Mouse (Mus musculus): ENCODE measurements around the gene Trip10.

Trip10 gene

DNA sequence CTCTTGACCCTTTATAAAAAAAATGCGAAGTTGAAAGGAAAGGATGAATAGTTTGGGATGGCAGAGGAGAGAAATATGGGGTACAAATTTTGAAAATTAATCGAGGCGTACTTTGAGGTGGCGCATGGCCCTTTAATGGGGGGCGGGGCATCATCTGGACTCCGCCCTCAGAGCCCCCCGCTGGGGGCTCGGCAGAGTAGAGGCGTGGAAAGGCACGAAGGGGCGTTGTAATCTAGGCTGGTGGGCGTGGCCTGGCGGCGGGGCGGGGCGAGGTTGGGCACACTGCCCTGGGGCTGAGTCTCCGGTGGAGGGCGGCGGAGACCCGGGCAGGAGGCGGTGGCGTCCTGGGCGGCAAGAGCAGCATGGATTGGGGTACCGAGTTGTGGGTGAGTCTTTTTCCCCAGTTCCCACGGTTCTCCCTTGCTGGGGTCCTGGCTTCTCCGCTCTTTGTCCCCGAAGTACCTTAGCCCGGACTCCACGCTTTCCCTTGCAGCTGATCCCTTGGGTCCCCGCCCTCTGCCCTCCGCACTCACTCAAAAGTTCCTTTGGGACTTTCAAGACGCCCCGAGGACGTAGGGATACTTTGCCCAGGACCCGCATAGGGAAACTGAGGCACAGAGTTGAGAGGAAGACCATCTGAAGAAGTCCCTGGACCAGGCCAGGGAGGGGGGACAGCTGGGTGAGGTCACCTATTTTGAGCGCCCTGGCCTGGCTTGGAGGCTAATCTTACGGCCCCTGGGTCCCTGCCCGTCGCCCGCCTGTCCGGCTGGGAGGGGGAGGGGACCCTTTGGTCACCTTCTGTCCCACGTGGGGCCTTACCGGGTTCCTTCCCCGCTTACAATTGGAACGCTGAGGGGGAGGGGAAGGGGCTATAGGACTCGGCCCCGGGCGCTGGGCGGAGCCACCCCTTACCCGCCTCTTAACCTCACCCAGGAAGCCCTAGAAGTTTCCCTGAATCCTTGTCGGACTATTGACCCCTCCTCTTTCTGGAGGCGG is at the start of gene Trip10:
Trip10 (plus strand) TSS at position 270 of the 996 bp plus-strand sequence.
- peak; percentile 94 to 95 for DNase-seq (ENCODE audit: low spot score in 2 of 2)

- DNase-seq (ENCODE audit: low spot score in 2 of 2), result no peak
These were observed 47.2 kb upstream of the Trip10 start for GRCm38 (mm10) chr17:57201841-57202724.

DNA sequence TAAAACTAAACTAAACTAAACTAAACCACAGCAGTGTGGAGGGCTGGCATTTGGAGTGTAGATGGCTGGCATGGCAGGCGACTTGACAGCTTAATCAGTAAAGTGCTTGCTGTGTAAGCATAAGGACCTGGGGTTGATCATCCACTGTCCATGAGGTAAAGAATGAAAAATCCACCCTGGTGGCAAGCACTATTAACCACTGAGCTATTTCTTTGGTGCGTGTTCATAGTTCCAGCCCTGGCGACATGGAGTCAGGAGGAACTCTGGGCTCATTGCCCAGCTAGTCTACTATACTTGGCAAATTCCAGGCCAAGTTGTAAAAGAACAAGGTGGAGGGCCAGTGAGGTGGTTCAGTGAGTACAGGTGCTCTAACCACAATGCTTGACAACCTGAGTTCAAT is 41.3 kb upstream of the Trip10 start:
- no peak for DNase-seq (ENCODE audit: low spot score in 2 of 2)

DNA sequence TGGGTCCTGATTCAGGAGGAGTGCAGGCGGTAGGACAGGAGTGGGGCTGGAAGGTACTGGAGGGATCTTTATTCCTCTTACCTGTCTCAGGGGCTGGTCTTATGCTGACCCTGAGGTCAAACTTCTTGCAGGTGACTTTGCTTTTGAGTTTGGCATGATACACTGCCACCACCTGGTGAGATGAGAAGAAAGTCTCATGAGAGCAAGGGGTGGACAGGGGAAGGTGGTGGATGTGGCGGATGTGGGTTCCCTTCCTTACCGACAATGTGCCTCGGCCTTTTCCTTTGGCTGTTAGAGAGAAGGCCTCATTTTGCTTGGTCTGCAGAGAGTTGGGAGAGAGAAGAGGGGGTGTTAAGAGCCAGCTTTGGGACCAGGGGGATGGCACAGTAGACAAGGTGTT is 39.9 kb upstream of the Trip10 start:
- peak in 1 of 2 experiments; percentile 34 for DNase-seq (ENCODE audit: low spot score in 2 of 2)

- no peak for DNase-seq (ENCODE audit: low spot score in 2 of 2)
These were observed 37.8 kb upstream of the Trip10 start for GRCm38 (mm10) chr17:57211501-57211900.

- DNase-seq (ENCODE audit: low spot score in 2 of 2), result no peak
These were observed 34.4 kb upstream of the Trip10 start for GRCm38 (mm10) chr17:57214676-57215387.

GRCm38 (mm10) chr17:57218335-57218900 is 30.8 kb upstream of the Trip10 start:
- no peak for DNase-seq (ENCODE audit: low spot score in 2 of 2)

- DNase-seq (ENCODE audit: low spot score in 2 of 2), result peak; percentile 67 to 69
These were observed 29.9 kb upstream of the Trip10 start for GRCm38 (mm10) chr17:57219167-57219883.

- peak; percentile 40 to 54 for DNase-seq (ENCODE audit: low spot score in 2 of 2)
These were observed 29.4 kb upstream of the Trip10 start for GRCm38 (mm10) chr17:57219884-57220207.

DNA sequence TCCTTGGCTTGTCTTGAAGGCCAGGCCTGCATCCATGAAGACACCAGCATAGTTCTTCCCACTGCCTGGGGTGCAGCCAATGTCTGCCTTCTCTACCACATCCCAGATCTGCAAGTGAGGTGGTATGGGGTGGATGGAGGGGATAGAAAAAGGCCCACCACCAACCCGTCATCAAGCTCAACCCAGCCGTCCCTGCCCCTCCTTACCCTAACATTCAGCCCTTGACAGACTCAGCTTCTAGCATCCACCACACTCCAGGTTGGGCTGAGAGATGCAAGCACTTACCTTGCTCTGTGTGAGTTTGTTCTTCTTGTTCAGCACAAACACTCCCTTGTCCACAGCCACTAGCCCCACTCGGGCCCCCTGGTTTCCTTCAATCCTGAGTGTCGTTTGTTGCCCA is 27.3 kb upstream of the Trip10 start:
- DNase-seq (ENCODE audit: low spot score in 2 of 2), result no peak

- no peak for DNase-seq (ENCODE audit: low spot score in 2 of 2)
These were observed 25.9 kb upstream of the Trip10 start for GRCm38 (mm10) chr17:57223313-57223712.

DNA sequence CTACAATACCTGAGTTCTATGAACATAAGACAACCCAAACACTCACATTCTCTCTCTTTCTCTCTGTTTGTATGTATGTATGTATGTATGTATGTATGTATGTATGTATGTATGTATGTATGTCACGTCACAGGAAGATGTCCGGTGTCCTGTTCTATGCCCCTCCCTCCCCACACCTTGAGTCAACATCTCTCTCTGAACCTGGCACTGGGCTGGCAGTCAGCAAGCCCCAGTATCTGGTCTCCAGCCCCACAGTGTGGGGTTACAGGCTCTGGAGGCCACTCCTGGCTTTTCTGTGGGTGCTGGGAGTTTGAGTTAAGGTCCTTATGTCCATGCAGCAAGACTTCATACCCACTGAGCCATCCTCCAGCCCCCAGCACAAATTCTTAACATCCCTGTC is 21.8 kb upstream of the Trip10 start:
- DNase-seq (ENCODE audit: low spot score in 2 of 2), result no peak

- no peak for DNase-seq (ENCODE audit: low spot score in 2 of 2)
These were observed 21.2 kb upstream of the Trip10 start, which contains the start of gene C3 for GRCm38 (mm10) chr17:57228014-57228413. Gene C3, minus strand, starts transcription at chr17:57228136.

DNA sequence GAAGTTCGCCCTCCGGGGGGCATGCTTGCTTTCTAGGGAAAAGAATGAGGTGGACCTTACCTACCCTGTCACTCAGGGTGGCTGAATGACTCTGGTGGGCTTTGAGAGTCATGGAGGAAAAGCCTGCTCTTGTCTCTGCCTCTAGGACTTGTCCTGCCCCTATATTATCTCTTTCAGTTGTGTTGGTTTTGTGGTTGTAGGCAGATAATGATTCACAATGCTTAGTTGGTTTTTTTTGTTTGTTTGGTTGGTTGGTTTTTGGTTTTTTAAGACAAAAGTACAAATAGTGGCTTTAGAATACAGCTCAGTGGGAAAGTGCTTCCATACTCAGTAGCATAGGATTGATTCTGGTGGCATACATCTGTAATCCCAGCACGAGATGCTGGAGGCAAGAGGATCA is 20.4 kb upstream of the Trip10 start:
- no peak for DNase-seq (ENCODE audit: low spot score in 2 of 2)

DNA sequence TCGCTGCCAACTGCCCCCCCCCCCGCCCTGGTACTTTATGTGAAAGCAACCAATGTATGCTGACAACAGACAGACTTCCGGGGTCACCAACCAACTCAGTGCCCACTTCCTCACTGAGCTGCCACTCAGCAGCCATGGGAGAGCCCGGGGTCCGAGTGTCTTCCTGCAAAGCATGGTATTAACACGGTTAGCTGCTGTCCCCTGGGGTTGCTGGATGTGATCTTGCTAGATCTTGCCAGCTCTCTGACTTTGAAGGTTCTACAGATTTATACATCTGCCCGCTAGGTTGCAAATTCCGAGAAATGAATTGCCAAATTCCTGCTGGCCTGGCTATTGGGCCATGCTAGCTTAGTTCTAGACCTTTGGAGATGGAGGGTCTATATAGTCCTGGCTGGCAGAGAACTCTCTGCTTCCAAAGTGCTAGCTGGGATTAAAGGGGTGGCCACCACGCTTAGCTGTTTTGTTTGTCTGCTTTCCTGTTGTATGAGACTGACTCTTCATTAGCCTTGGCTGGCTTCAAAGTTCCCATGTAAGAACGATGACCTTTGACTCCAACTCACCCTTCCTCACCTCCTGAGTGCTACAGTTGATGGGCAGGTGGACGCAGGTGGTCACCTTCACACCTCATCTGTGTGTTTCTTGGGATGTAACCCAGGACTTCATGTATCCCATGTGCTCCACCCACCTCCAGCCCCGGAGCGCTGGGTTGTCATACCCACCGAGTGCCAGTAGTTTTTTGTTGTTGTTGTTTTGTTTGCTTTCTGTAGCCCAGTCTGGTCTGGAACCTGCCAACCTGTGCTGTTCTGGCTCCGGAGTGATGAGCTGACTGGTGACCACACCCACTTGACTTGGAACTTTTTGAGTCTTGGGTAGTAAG is 19.2 kb upstream of the Trip10 start:
- peak; percentile 38 to 43 for DNase-seq (ENCODE audit: low spot score in 2 of 2)

- no peak for DNase-seq (ENCODE audit: low spot score in 2 of 2)
These were observed 18.5 kb upstream of the Trip10 start for GRCm38 (mm10) chr17:57230728-57231125.

- DNase-seq (ENCODE audit: low spot score in 2 of 2), result no peak
These were observed 17.9 kb upstream of the Trip10 start for GRCm38 (mm10) chr17:57231321-57231771.

GRCm38 (mm10) chr17:57232200-57232599 is 17.1 kb upstream of the Trip10 start:
- no peak for DNase-seq (ENCODE audit: low spot score in 2 of 2)

DNA sequence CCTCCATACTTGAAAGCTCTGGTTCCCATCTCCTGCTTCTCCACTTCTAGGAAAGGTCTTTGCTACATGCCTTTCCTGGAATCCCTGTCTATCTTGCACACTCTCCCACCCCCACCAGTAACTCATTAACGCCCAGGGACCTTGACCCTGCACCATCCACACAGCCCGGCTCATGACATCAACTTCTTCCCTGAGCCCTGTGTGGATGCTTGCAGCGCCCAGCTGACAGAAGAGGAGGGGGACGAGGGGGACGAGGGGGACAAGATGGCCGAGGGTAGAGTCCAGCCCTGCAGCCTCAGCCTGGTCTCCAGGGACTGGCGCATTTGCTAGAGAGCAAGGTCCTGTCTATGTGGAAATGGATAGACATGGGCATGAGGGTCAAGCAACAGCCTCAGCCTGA is 16.2 kb upstream of the Trip10 start:
- DNase-seq (ENCODE audit: low spot score in 2 of 2), result no peak
